Mouse (Mus musculus): Measurements from ENCODE around the gene Scarf1. TPM values are rescaled to one million over a fixed set of nuclear protein-coding genes. Genes with fewer than 3 reads are reported as not detected.

The Scarf1 gene
- polyA plus RNA-seq, 1 experiment from 2014 or later, result 7.1 TPM

DNA sequence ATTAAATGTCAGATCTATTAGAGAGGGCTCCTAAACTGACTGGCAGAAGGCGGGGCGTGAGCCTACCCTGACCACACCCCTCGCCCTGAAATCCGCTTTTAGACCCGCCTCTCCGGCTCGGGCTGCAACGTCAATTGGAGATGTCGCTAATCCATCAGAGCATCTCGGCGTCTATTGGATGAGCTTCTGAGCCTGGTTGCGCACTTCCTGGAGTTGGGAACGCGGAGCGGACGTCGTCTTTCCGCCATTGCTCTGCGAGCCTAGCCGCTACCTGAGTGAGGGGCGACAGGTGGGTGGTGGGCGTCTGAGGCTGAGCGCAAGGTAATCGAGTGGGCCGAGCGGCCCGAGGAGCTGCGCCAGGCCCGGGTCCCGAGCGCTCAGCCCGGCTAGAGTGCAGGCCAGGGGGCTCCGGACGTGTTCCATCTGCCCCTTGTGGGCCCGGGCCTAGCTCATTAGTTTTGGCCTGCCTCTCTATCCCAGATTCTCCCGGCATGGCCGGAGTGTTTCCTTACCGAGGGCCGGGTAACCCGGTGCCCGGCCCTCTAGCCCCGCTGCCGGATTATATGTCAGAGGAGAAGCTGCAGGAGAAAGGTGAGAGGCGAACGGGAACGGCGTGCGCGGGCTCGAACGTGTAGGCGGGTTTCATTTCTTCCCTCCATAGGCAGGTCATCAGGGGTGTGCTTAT lies 26.6 kb upstream of the Scarf1 start, which contains the start of gene Prpf8:
Prpf8 (plus strand) TSS at position 216 of the 685 bp plus-strand sequence.
- peak; percentile 99 for ATAC-seq (ENCODE audit: insufficient number of reproducible peaks, low FRiP score, low TSS enrichment, low read depth)
- under 1% methylated on average over 52 of the region's 52 CpGs for WGBS
- peak within 1 kb of the TSS; percentile 90 for H3K4me3 ChIP-seq

DNA sequence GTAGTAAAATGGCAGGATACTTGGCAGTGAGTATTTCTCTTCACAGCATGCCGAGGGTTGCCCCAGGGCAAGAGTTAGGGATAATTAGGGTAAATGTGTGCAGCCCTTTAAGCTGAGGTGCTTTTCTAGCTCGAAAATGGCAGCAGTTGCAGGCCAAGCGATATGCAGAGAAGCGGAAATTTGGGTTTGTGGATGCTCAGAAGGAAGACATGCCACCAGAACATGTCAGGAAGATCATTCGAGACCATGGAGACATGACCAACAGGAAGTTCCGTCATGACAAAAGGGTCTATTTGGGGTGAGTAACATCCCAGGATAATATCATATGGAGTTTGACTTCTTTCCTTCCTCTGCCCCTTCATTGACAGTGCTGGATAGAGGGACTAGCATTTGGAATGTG lies 25.8 kb upstream of the Scarf1 start:
- Histone ChIP-seq H3K4me2 (peak overlapping the region; percentile 82), H3K36me3 (peaks cover 34% of the 10 kb centered on the region), H3K4me3 (peak overlapping the region; percentile 90), H3K4me1 (peaks cover 8% of the 10 kb centered on the region), H3K9ac (peak overlapping the region; percentile 95), H3K27ac (no peak overlapping the region), H3K27me3 (peaks cover 3% of the 10 kb centered on the region; the same call in 1 of the 2 replicates), H3K9me3 (no peaks in the 10 kb centered on the region)
- 34% methylated on average over 6 of the region's 6 CpGs for WGBS
- ATAC-seq (ENCODE audit: insufficient number of reproducible peaks, low FRiP score, low TSS enrichment, low read depth), result no peak

More for the DNA sequence above, 26.6 kb upstream of the Scarf1 start, which contains the start of gene Prpf8:
- peaks cover 3% of the 10 kb centered on the region; the same call in 1 of the 2 replicates for H3K27me3 ChIP-seq
- H3K4me1 ChIP-seq, result peaks cover 8% of the 10 kb centered on the region
- no peaks in the 10 kb centered on the region for H3K9me3 ChIP-seq
- peak within 1 kb of the TSS; percentile 95 for H3K9ac ChIP-seq
- H3K4me2 ChIP-seq, result peak within 1 kb of the TSS; percentile 82
- peaks cover 27% of the 10 kb centered on the region for H3K36me3 ChIP-seq
- H3K27ac ChIP-seq, result peak within 1 kb of the TSS; percentile 82

DNA sequence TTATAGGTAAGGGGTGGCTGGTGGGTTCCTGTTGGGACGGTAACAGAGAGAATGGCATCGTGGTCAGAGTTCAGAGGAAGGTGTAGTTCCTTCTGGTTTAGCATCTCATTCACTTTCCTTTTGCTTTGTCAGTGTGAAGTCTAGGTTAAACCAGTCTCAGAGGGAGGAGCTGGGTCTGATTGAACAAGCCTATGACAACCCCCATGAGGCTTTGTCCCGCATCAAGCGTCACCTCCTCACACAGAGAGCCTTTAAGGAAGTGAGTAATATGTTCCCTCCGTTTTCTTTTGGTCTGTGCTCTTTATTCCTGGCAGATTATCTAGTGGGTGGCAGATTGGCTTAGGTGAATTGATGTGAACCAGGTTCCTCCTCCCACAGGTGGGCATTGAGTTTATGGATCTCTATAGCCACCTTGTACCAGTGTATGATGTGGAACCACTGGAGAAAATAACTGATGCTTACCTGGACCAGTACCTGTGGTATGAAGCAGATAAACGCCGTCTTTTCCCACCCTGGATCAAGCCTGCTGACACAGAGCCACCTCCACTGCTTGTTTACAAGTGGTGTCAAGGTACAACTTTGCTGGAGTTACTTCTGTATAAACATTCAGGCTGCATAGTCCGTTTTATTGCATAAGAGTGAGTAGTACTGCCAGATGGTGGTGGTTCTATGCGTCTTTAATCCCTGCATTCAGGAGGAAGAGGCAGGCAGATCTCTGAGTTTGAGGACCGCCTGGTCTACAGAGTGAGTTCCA lies 18.9 kb upstream of the Scarf1 start:
- H3K27me3 ChIP-seq, result no peaks in the 10 kb centered on the region
- no peaks in the 10 kb centered on the region for H3K4me1 ChIP-seq
- no peak overlapping the region for H3K9ac ChIP-seq
- ATAC-seq (ENCODE audit: insufficient number of reproducible peaks, low FRiP score, low TSS enrichment, low read depth), result no peak
- no peak overlapping the region for H3K27ac ChIP-seq
- H3K9me3 ChIP-seq, result no peaks in the 10 kb centered on the region
- WGBS, result 90% methylated on average over 10 of the region's 10 CpGs
- H3K36me3 ChIP-seq, result peaks cover 100% of the 10 kb centered on the region
- H3K4me2 ChIP-seq, result no peak overlapping the region
- H3K4me3 ChIP-seq, result no peak overlapping the region

DNA sequence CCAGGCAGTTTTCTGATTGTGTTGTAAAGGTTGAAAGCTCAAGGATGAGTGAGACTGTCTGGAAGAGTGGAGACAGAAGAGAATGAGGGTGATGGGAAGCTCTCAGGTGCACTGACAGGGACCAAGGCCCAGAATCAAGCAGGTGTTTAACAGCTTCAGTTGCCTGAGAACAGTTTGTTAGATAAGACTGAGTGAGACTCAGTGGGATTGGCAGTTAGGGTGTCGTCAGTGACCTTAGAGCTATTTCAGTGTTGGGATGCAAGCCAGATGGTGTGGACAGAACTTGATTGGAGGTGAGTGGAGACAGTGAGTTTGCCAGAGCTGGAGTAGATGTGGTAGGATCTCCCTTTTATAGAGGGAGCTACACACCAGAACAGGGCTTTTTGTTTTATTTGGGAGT lies 15.2 kb upstream of the Scarf1 start:
- WGBS, result 88% methylated on average over 1 of the region's 1 CpGs
- no peak overlapping the region for H3K4me3 ChIP-seq
- no peak overlapping the region for H3K27ac ChIP-seq
- no peaks in the 10 kb centered on the region for H3K27me3 ChIP-seq
- H3K36me3 ChIP-seq, result peaks cover 99% of the 10 kb centered on the region
- ATAC-seq (ENCODE audit: insufficient number of reproducible peaks, low FRiP score, low TSS enrichment, low read depth), result no peak
- H3K9ac ChIP-seq, result no peak overlapping the region
- H3K4me1 ChIP-seq, result no peaks in the 10 kb centered on the region
- H3K9me3 ChIP-seq, result no peaks in the 10 kb centered on the region
- H3K4me2 ChIP-seq, result no peak overlapping the region

DNA sequence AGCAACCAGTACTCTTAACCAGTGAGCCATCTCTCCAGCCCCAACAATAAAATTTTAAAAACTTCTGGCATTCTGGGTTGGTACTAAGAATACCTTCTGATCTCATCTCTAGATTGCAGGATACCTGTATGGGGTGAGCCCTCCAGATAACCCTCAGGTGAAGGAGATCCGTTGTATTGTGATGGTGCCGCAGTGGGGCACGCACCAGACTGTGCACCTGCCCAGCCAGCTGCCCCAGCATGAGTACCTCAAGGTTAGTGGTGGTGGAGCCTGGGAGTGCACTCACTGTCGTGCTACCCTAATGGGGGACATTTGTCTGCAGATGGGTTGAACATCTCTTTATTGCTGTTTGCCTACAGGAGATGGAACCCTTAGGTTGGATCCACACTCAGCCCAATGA lies 5.2 kb upstream of the Scarf1 start:
- no peak overlapping the region for H3K9ac ChIP-seq
- no peak overlapping the region for H3K4me2 ChIP-seq
- no peaks in the 10 kb centered on the region for H3K9me3 ChIP-seq
- 92% methylated on average over 4 of the region's 4 CpGs for WGBS
- no peak overlapping the region for H3K27ac ChIP-seq
- H3K4me3 ChIP-seq, result no peak overlapping the region
- no peak for ATAC-seq (ENCODE audit: insufficient number of reproducible peaks, low FRiP score, low TSS enrichment, low read depth)
- peaks cover 59% of the 10 kb centered on the region for H3K36me3 ChIP-seq
- H3K4me1 ChIP-seq, result peaks cover 26% of the 10 kb centered on the region
- no peaks in the 10 kb centered on the region for H3K27me3 ChIP-seq

DNA sequence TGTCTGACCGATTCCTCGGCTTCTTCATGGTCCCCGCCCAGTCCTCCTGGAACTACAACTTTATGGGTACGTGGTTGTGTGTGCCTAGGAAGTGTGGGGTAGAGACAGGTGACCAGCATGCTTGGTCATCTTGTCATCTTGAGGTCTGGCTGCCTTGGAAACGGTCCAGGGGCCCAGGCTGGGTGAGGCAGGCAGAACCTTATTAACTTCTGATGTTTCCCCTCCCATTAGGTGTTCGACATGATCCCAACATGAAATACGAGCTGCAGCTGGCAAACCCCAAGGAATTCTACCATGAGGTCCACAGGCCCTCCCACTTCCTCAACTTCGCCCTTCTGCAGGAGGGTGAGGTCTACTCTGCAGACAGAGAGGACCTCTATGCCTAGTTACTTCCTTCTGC lies 4.4 kb upstream of the Scarf1 start:
- H3K9me3 ChIP-seq, result no peaks in the 10 kb centered on the region
- H3K36me3 ChIP-seq, result peaks cover 52% of the 10 kb centered on the region
- H3K4me1 ChIP-seq, result peaks cover 26% of the 10 kb centered on the region
- H3K27me3 ChIP-seq, result no peaks in the 10 kb centered on the region
- no peak overlapping the region for H3K4me2 ChIP-seq
- H3K27ac ChIP-seq, result no peak overlapping the region; the same call in 1 of the 2 replicates
- H3K9ac ChIP-seq, result no peak overlapping the region
- 46% methylated on average over 8 of the region's 8 CpGs for WGBS
- H3K4me3 ChIP-seq, result no peak overlapping the region
- no peak for ATAC-seq (ENCODE audit: insufficient number of reproducible peaks, low FRiP score, low TSS enrichment, low read depth)

DNA sequence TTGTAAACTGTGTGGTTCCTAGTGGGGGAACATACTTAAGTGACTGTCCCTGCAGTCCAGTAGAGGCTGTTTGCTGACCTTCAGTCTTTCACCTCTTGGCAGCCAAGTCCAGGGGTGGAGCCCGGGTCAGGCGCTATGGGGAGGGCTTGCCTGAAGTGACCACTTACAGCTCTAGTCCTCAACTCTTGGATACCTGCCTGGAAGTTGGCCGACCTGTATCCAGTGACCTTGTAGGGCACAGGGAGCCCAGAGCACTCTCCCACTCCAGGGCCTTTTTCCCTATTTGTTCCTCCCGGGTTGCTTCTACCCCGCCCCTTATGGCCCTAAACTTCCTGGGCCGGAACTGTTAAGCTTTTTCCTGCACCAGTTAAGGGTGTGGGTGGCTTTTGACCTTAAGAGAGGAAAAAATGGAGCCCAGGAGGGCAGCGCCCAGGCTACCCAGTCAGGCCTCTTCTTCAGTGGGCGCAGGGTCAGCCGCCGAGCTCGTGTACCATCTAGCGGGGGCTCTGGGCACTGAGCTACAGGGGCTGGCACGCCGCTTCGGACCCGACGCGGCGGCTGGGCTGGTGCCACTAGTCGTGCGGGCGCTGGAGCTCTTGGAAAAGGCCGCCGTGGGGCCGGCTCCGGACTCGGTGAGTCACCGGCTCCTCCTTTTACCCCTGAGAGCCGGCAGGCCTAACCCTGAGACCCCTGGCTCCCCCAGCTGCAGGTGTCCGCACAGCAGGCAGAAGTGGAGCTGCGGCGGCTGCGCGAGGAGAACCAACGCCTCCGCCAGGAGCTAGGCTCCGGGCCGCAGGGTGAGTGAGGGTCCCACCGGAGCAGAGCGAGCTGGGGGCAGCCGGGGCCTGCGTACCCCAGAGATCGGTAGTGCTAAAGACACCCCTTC lies 3.4 kb upstream of the Scarf1 start, which contains the start of gene Rilp:
Rilp (plus strand) TSS at position 354 of the 886 bp plus-strand sequence.
- WGBS, result 2% methylated on average over 43 of the region's 43 CpGs
- H3K27ac ChIP-seq, result peak within 1 kb of the TSS; percentile 79
- peak; percentile 75 for ATAC-seq (ENCODE audit: insufficient number of reproducible peaks, low FRiP score, low TSS enrichment, low read depth)
- peaks cover 41% of the 10 kb centered on the region for H3K36me3 ChIP-seq
- H3K9me3 ChIP-seq, result no peaks in the 10 kb centered on the region
- peaks cover 29% of the 10 kb centered on the region for H3K4me1 ChIP-seq
- peak within 1 kb of the TSS; percentile 47 for H3K9ac ChIP-seq
- H3K27me3 ChIP-seq, result no peaks in the 10 kb centered on the region
- peak within 1 kb of the TSS; percentile 56 for H3K4me3 ChIP-seq
- peak within 1 kb of the TSS; percentile 100 for H3K4me2 ChIP-seq

DNA sequence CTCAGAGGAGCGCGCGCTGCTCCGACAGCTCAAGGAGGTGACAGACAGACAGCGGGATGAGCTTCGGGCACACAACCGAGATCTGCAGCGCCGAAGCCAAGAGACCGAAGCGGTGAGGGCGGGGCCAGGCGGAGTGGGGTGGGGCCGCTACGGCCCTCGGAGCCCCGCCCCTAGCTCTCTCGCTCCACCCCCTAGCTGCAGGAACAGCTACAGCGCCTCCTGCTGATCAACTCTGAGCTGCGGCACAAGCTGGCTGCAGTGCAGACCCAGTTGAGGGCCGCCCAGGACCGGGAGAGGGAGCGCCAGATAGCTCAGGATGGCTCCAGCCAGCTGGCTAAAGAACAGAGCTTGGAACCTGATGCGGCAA lies 2.7 kb upstream of the Scarf1 start:
- H3K4me3 ChIP-seq, result peak overlapping the region; percentile 56
- 2% methylated on average over 23 of the region's 24 CpGs for WGBS
- H3K9me3 ChIP-seq, result no peaks in the 10 kb centered on the region
- peak; percentile 74 for ATAC-seq (ENCODE audit: insufficient number of reproducible peaks, low FRiP score, low TSS enrichment, low read depth)
- no peaks in the 10 kb centered on the region for H3K27me3 ChIP-seq
- peak overlapping the region; percentile 47 for H3K9ac ChIP-seq
- H3K4me2 ChIP-seq, result peak overlapping the region; percentile 100
- peak overlapping the region; percentile 79 for H3K27ac ChIP-seq
- peaks cover 29% of the 10 kb centered on the region for H3K4me1 ChIP-seq
- H3K36me3 ChIP-seq, result peaks cover 36% of the 10 kb centered on the region

DNA sequence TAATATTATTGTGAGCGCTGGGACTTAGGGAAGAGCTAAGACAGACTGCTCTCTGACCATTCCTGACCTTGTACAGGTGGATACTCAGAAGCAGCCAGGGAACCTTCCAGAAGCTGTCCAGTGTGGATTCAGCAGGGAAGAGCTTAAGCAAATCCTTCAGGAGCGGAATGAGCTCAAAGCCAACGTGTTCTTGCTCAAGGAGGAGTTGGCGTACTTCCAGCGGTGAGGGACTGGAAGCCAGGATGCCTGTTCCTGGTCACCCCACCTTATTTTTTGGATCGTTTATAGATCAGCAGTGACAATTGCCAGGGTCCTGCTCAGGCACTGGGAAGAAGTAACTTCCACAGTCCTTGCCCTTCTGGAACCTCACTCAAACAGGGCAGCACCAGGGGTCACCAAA lies 2.1 kb upstream of the Scarf1 start:
- Histone ChIP-seq H3K27me3 (no peaks in the 10 kb centered on the region), H3K4me1 (peaks cover 29% of the 10 kb centered on the region), H3K36me3 (peaks cover 30% of the 10 kb centered on the region), H3K9ac (no peak overlapping the region), H3K9me3 (no peaks in the 10 kb centered on the region), H3K4me2 (no peak overlapping the region), H3K27ac (peak overlapping the region; percentile 4; the same call in 1 of the 2 replicates), H3K4me3 (no peak overlapping the region)
- no peak for ATAC-seq (ENCODE audit: insufficient number of reproducible peaks, low FRiP score, low TSS enrichment, low read depth)
- WGBS, result 79% methylated on average over 6 of the region's 6 CpGs

DNA sequence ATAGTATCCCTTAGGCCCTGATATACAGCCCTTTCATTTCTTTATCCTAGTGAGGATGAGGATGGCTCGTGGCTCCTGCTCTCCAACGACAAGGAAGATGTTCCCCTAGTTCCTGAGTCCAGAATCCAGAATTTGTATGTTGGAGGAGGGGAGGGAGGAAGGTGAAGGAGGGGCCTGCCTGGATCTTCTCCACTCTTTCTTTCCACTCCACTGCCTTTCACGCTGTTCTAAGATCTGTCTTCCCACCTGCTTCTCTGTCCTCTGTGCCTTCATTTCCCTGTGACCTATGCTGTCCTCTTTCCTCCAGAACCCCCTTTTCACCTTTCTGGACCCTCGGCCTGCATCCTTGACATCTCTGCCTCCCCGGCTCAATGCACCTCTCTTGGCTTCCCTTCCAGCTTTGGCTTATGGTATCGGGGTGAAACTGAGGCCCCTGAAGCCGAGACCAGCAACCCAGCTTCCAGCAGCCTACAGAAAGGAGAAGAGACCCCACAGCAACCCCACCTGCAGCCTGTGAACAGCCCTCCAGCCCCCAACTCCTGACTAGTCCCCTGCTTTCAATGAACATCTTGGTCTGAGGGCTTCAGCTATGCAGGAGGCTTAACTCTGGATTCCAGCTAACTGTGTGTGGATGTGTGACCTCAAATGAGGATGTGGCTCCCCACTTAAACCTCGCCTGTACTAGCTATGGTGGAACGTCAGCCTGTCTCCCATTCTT lies 880 bp upstream of the Scarf1 start:
- Histone ChIP-seq H3K9me3 (no peaks in the 10 kb centered on the region), H3K27me3 (no peaks in the 10 kb centered on the region), H3K36me3 (peaks cover 21% of the 10 kb centered on the region), H3K4me1 (peaks cover 29% of the 10 kb centered on the region), H3K27ac (no peak overlapping the region), H3K9ac (no peak overlapping the region), H3K4me3 (no peak overlapping the region), H3K4me2 (no peak overlapping the region)
- no peak for ATAC-seq (ENCODE audit: insufficient number of reproducible peaks, low FRiP score, low TSS enrichment, low read depth)
- 80% methylated on average over 9 of the region's 9 CpGs for WGBS

DNA sequence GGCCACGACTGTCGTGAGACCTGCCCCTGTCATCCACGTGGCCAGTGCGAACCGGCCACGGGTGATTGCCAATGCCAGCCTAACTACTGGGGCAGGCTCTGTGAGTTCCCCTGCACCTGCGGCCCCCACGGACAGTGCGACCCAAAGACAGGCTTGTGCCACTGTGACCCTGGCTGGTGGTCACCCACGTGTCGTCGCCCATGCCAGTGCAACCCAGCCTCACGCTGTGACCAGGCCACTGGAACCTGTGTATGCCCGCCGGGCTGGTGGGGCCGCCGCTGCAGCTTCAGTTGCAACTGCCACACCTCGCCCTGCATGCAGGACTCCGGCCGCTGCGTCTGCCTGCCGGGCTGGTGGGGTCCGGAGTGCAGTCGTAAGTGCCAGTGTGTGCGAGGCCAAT lies 1.8 kb downstream of the Scarf1 start:
- Histone ChIP-seq H3K27ac (no peak overlapping the region), H3K36me3 (no peaks in the 10 kb centered on the region), H3K4me1 (peaks cover 10% of the 10 kb centered on the region), H3K4me3 (no peak overlapping the region), H3K27me3 (no peaks in the 10 kb centered on the region), H3K4me2 (no peak overlapping the region), H3K9me3 (no peaks in the 10 kb centered on the region), H3K9ac (no peak overlapping the region)
- WGBS, result 91% methylated on average over 25 of the region's 25 CpGs
- no peak for ATAC-seq (ENCODE audit: insufficient number of reproducible peaks, low FRiP score, low TSS enrichment, low read depth)
